Mouse (Mus musculus) cerebellum, adult (tissue): Measurements from ENCODE around the gene Abcc12.
A peak's percentile ranks its signal among the peaks of the same experiment; 100 is the strongest.

ENCODE experiments used
- ATAC-seq: cut with Nextera tagmentation; 2 replicates; pipeline ENCODE4 v1.9.2; 2017; ENCODE audit warnings: mild to moderate bottlenecking, moderate library complexity, mixed read lengths; ENCODE audit not compliant: insufficient number of reproducible peaks, low FRiP score, low TSS enrichment

The Abcc12 gene

GRCm38 (mm10) chr8:86581921-86582331, 1.4 kb upstream of the Abcc12 start:
- ATAC-seq = no peak

DNA sequence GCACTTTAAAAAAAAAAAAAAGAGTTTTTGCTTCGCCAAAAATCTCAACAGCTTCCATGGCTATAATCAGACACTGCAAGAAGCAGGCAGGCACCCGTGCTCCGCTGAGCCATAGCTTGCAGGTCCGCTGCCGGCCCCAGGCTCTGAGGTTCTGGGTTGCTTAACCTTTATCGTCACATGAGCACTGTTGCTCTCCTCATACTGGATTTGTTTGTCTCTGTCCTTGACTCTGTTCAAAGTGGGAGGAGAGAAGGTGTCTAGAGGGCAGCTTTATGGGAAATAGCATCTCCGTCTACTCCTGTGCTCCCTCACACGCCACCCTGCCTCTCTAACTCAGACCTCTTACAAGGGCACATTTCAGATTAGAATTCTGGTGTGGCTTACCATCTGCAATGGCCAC, 1.8 kb downstream of the Abcc12 start:
- no peak; the same call in 1 of the 2 replicates for ATAC-seq

DNA sequence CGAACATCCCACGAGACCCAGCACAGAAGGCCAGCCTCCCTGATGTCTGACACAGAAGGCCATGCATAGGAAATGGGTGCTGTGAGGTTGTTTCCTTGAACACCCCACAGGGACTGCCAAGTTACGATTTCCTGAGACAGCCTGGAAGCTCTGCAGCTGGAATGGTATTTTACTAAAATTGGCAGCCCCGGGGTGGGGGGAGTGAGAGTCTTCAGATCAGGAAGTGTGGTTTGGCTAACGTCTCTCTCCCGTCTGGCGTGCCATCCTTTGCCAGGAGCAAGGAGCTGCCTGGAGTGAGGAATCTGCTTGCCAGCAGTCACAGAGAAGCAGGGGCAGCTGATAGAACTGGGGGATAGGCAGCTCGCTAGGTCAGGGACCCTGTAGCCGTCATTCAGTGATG, 2.4 kb downstream of the Abcc12 start:
- peak; percentile 86 for ATAC-seq

GRCm38 (mm10) chr8:86577547-86577946, 2.9 kb downstream of the Abcc12 start:
- ATAC-seq = no peak

GRCm38 (mm10) chr8:86563674-86564073, 16.8 kb downstream of the Abcc12 start:
- no peak for ATAC-seq

GRCm38 (mm10) chr8:86561737-86562136, 18.7 kb downstream of the Abcc12 start:
- no peak for ATAC-seq

- no peak for ATAC-seq
Measured at GRCm38 (mm10) chr8:86560688-86561065, 19.8 kb downstream of the Abcc12 start.

GRCm38 (mm10) chr8:86559947-86560687, 20.4 kb downstream of the Abcc12 start:
- ATAC-seq = no peak

DNA sequence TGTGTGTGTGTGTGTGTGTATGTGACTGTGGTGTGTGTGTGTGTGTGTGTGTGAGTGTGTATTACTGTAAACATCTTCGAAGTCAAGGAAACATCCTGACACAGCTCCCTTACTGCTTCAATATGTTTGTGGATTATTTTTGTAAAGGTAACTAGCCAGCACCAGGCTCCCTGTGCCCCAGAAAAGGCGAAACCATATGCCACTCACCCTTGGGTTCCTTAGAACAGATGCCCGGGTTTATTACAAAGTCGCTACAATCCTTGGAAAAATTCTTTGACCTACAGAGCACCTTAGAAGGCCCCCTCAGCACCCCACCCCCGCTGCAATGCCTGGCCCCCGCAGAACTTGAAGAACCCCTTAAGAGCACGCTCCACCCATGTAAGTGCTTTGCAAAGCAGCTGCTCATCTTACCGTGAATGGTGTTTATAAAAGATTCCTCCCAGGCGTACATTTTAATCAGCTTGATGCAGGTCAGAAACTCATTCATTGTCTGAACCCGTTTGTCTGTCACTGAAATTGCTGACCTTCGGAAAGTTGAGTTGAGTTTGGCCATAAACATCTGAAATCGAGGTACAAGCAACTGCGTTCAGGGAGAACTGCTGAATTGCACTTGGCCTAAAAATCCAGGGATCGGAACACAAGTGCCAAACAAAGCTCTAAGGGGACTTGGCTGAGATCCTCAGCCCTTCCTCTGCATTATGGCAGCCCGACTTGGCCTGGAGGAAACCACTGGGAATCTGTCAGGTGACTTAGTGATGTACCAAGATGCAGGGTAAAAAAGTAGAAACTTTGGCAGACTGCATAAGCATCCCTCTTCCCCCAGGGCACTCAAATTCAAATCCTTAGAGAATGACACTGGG, 23.1 kb downstream of the Abcc12 start:
- peak; percentile 79 for ATAC-seq

DNA sequence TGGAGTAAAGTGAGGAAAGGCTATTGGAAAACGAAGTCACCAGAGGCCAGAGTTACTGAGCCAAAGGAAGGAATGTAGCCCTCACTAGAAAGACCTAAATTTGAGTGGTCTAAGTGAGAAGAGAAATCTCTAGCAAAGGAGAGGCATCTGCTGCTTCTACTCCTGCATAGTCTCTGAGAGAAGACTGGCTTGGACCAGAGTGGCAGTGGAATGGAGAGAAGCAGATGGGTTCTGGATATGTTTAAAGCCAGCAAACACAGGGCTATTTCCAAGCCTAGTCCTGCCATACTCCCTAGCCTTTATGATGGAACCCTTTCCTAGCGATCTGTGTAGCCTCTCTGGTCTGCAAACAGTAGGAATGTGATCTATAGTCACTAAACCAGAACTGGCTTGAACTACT, 24.9 kb downstream of the Abcc12 start:
- no peak for ATAC-seq

DNA sequence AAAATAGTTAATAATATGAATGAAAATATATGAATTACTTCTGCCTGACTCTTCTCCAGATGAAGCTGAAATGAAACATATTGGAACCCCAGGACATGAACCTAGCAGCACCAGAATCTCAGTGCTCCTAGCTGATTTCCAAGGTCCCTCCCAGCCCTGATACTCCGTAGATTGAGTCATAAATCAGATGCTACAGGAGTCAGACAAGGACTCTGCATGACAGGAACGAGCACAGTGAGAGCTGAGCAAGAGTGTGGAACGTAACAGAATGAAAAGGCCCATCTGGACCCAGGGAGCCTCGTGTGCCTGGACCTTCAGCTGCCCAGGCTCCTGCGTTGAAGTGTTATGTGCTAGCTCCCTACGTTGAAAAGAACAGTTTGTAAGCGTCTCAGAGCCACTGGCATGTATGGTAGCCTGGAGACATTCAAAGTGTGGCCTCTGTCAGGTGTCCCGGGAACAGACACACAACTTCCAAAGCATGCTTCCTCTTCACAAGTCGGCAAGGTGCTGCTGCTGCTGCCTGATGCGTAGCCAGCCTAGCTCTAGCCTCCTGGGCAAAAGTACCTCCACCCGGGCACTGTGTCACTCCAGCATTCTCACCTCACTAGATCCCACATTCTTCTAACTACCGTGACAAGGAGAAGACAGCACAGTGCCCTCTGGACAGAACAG, 26.1 kb downstream of the Abcc12 start:
- ATAC-seq = no peak

GRCm38 (mm10) chr8:86550516-86550915, 30.0 kb downstream of the Abcc12 start:
- ATAC-seq = no peak

GRCm38 (mm10) chr8:86546001-86546400, 34.5 kb downstream of the Abcc12 start:
- ATAC-seq = no peak

DNA sequence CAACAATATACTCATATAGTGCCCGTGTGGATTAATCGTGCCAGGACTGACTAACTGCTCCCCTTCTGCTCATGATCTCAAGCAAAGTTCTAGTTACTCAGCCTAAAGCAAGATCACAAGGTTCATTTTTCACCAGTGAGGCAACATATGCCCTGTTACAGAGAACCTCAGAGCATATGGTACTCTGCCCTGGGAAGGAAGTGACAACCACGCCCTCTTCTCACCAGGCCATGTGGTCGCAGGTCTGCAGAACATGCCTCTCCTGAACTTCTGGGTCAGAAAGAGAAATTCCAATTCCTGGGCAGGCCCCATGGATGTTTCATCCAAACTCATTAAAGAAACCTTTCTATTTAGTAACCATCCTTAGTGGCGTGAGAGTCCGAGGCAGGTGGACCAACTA, 39.6 kb downstream of the Abcc12 start:
- ATAC-seq = no peak

GRCm38 (mm10) chr8:86540376-86540775, 40.1 kb downstream of the Abcc12 start:
- no peak for ATAC-seq

DNA sequence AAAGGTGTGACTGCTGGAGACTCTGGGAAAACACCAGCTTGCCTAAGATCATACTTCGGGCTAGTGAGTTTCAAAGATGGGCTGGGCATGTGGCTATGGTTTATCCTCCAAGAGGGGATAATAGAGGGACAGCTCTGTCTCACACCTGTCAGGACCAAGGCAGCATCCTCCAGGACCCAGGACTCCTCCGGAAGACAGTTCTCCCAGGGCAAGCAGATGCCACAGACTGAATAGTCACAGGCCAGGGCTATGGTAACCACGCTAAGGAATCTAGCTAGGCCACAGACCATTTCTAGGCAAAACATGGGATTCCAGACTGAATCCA, 43.9 kb downstream of the Abcc12 start:
- ATAC-seq = peak; percentile 22; the same call in 1 of the 2 replicates

- ATAC-seq = peak; percentile 54
Measured at GRCm38 (mm10) chr8:86535791-86536662, 44.5 kb downstream of the Abcc12 start.

GRCm38 (mm10) chr8:86535068-86535560, 45.4 kb downstream of the Abcc12 start:
- no peak for ATAC-seq

DNA sequence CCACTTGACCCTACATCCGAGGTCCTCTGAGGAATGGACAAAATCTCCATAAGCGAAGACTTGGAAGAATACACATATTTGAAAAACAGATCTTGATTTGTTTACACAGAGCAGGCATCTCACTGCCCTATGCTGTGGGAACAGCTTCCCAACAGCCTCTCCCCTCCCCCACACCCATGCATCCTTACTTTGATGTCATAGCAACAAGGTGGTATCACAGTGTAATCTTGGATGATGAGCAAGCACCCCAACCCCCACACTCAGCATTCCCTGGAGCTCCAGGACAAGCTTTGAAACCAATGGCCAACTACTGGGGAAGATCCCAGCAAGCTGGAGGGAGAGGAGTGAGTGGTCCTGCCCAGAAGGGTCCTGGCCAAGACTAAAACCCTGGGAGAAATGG, 50.8 kb downstream of the Abcc12 start:
- ATAC-seq = no peak
